Mouse (Mus musculus) heart, postnatal 0 days (tissue): ENCODE measurements at regions not wholly inside any gene's neighbourhood (a gene's known extent, or its start where the extent isn't known, plus 50 kb on each side); places are given as distances from the start of the nearest gene placed in this dataset.

Experiments used
- ATAC-seq: fragments of 200-750 bp; cut with Nextera tagmentation; 2 replicates; pipeline ENCODE4 v1.8.0; 2017; ENCODE audit warnings: low read depth, moderate number of reproducible peaks, moderate library complexity; ENCODE audit not compliant: insufficient read depth
- DNase-seq: peaks from one replicate; pipeline ENCODE4 v3.0.0-alpha.2; 2016; ENCODE audit warnings: low spot score
- H3K27ac ChIP-seq: fragments of 300-500 bp; sonication (generic); 2 replicates; pipeline ENCODE4 v1.5.1; 2014; ENCODE audit warnings: low read depth, mild to moderate bottlenecking
- H3K27me3 ChIP-seq: fragments of 300-500 bp; sonication (generic); 2 replicates; pipeline ENCODE4 v1.6.1; 2014; ENCODE audit warnings: low read length, mixed read lengths; ENCODE audit not compliant: control insufficient read depth, insufficient read depth
- H3K36me3 ChIP-seq: fragments of 300-500 bp; sonication (generic); replicated peaks from 2 replicates; pipeline ENCODE4 v1.6.1; 2014; ENCODE audit warnings: low read length, mixed read lengths; ENCODE audit not compliant: control insufficient read depth, insufficient read depth
- H3K4me1 ChIP-seq: fragments of 300-500 bp; sonication (generic); 2 replicates; pipeline ENCODE4 v1.6.1; 2014; ENCODE audit warnings: antibody characterized with exemption; ENCODE audit not compliant: control insufficient read depth, insufficient read depth
- H3K4me2 ChIP-seq: fragments of 300-500 bp; sonication (generic); 2 replicates; pipeline ENCODE4 v1.6.1; 2014; ENCODE audit warnings: low read depth, mild to moderate bottlenecking, low read length, moderate library complexity
- H3K4me3 ChIP-seq: fragments of 300-500 bp; sonication (generic); 2 replicates; pipeline ENCODE4 v1.5.1; 2014; ENCODE audit warnings: low read depth, low read length
- H3K9ac ChIP-seq: fragments of 300-500 bp; sonication (generic); replicated peaks from 2 replicates; pipeline ENCODE4 v1.6.1; 2014; ENCODE audit warnings: low read depth, low read length, mixed read lengths
- H3K9me3 ChIP-seq: fragments of 300-500 bp; sonication (generic); replicated peaks from 2 replicates; pipeline ENCODE4 v1.6.1; 2016; ENCODE audit warnings: low read length; ENCODE audit not compliant: control insufficient read depth
- CTCF ChIP-seq: IDR thresholded peaks from 2 replicates; pipeline ENCODE4 v1.5.1; 2016; ENCODE audit warnings: antibody characterized with exemption, control low read depth, low read depth
- EP300 ChIP-seq: IDR thresholded peaks from 2 replicates; pipeline ENCODE4 v1.6.1; 2016; ENCODE audit warnings: antibody characterized with exemption, low read depth
- WGBS: fragments of 180-500 bp; shearing (Covaris S2); extraction: QIAGEN DNeasy Blood & Tissue Kit; methylation state at CpG from one replicate; pipeline ENCODE4 v1.1.7; 2014; 5-methylcytosine and 5-hydroxymethylcytosine counted together

GRCm38 (mm10) chr10:21763017-21763964 is 118.7 kb upstream of the Sgk1 start:
- Histone ChIP-seq H3K4me3 (no peak overlapping the region), H3K4me1 (no peaks in the 10 kb centered on the region), H3K4me2 (no peak overlapping the region), H3K27me3 (no peaks in the 10 kb centered on the region), H3K27ac (no peak overlapping the region), H3K9me3 (no peaks in the 10 kb centered on the region), H3K36me3 (no peaks in the 10 kb centered on the region), H3K9ac (no peak overlapping the region)
- TF ChIP-seq CTCF, result no peak
- TF ChIP-seq EP300, result no peak
- WGBS, result 86% methylated on average over 17 of the region's 17 CpGs
- ATAC-seq (no peak), DNase-seq (no peak)

GRCm38 (mm10) chr10:21764090-21764489 is 117.9 kb upstream of the Sgk1 start:
- no peak for TF ChIP-seq CTCF
- TF ChIP-seq EP300, result no peak

DNA sequence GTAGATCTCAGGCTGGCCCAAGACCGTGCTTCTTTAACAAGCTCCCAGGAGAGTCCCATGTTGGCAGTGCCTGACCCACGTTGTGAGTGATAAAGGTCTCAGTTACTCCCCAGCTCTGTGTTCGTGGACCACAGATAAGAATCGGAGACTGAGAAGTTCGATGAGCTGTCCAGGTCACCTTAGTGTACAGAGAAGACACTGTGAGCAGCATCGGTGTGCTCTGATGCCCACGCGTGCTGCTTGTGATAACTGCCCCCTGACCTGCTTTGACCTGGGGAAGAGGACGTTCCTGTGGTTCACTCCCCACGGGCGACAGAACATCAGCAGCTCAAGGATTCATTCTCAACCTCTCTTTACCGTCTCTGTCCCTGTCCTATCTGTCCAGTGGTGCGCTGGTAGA is 117.1 kb upstream of the Sgk1 start:
- ATAC-seq (no peak), DNase-seq (no peak)
- TF ChIP-seq CTCF (no peak), EP300 (no peak)
- no peaks in the 10 kb centered on the region for H3K9me3 ChIP-seq
- H3K4me1 ChIP-seq, result no peaks in the 10 kb centered on the region
- WGBS, result 68% methylated on average over 13 of the region's 13 CpGs
- H3K4me2 ChIP-seq, result no peak overlapping the region
- no peak overlapping the region for H3K9ac ChIP-seq
- H3K36me3 ChIP-seq, result no peaks in the 10 kb centered on the region
- no peak overlapping the region for H3K4me3 ChIP-seq
- H3K27me3 ChIP-seq, result no peaks in the 10 kb centered on the region
- no peak overlapping the region for H3K27ac ChIP-seq

More at GRCm38 (mm10) chr10:21764090-21764489, 117.9 kb upstream of the Sgk1 start:
- ATAC-seq (no peak), DNase-seq (no peak)
- Histone ChIP-seq H3K4me1 (no peaks in the 10 kb centered on the region), H3K4me3 (no peak overlapping the region), H3K27me3 (no peaks in the 10 kb centered on the region), H3K9me3 (no peaks in the 10 kb centered on the region), H3K36me3 (no peaks in the 10 kb centered on the region), H3K9ac (no peak overlapping the region), H3K27ac (no peak overlapping the region), H3K4me2 (no peak overlapping the region)
- 83% methylated on average over 8 of the region's 8 CpGs for WGBS

DNA sequence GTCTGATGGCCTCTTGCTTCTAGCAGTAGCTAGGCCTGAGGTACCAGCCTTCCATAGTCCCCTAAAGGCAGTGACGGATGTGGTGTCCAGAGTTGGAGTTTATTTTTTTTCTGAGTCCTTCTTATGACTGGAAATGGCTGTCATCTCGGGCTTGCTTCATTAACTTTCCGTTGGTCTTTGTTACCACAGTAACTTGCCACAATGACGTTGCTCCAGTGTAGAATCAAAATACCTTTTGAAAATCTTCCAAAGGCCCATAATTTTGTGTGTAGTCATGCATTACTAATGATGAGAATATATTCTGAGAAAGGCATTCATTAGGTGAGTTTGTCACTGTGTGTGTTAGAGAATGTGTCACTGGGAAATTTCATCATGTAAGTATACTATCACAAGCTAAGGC is 108.4 kb upstream of the Sgk1 start:
- H3K36me3 ChIP-seq, result no peaks in the 10 kb centered on the region
- DNase-seq, result no peak
- no peaks in the 10 kb centered on the region for H3K9me3 ChIP-seq
- no peak overlapping the region for H3K4me3 ChIP-seq
- no peak overlapping the region for H3K27ac ChIP-seq
- no peak for TF ChIP-seq CTCF
- no peak for TF ChIP-seq EP300
- 76% methylated on average over 4 of the region's 4 CpGs for WGBS
- no peaks in the 10 kb centered on the region for H3K27me3 ChIP-seq
- no peak for ATAC-seq
- H3K4me1 ChIP-seq, result no peaks in the 10 kb centered on the region
- no peak overlapping the region for H3K4me2 ChIP-seq
- no peak overlapping the region for H3K9ac ChIP-seq

DNA sequence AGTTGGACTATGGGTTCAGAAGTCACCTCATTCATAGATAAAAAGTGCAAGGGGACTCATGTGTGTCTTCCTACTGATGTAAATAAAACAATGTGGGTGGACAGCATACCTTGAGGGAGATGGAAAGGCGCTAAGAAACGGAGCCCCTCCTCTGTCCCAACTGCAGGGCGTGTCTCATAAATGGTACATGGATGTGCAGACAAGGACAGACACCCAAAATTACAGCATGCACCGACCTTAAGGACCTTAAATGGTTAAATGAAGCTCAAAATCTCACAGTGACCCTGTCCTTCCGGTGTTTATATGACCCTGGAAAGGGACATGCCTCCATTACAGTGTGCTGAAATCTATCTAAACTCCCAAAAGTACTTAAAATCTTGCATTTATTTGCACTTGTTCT is 106.5 kb upstream of the Sgk1 start:
- Histone ChIP-seq H3K4me3 (no peak overlapping the region), H3K36me3 (no peaks in the 10 kb centered on the region), H3K27me3 (no peaks in the 10 kb centered on the region), H3K9me3 (no peaks in the 10 kb centered on the region), H3K9ac (no peak overlapping the region), H3K27ac (no peak overlapping the region), H3K4me1 (no peaks in the 10 kb centered on the region), H3K4me2 (no peak overlapping the region)
- 75% methylated on average over 5 of the region's 5 CpGs for WGBS
- TF ChIP-seq CTCF (no peak), EP300 (no peak)
- DNase-seq (no peak), ATAC-seq (no peak)
